Mouse (Mus musculus): ENCODE measurements around the gene Aven. TPM values are rescaled to one million over a fixed set of nuclear protein-coding genes. Genes with fewer than 3 reads are reported as not detected.
A peak's percentile ranks its signal among the peaks of the same experiment; 100 is the strongest.

Aven gene
- polyA plus RNA-seq, 1 experiment from 2014 or later, result 5.8 TPM

GRCm38 (mm10) chr2:112532812-112533496, 40.2 kb downstream of the Aven start:
- Histone ChIP-seq H3K9me3 (no peaks in the 10 kb centered on the region), H3K9ac (no peak overlapping the region), H3K36me3 (replicated peaks) (no peaks in the 10 kb centered on the region), H3K27me3 (no peaks in the 10 kb centered on the region), H3K27ac (no peak overlapping the region), H3K4me2 (no peak overlapping the region), H3K4me3 (replicated peaks) (no peak overlapping the region), H3K4me1 (peaks cover 9% of the 10 kb centered on the region; the same call in 1 of the 2 replicates)
- no peak for ATAC-seq (ENCODE audit: low FRiP score)
- WGBS, result 81% methylated on average over 10 of the region's 10 CpGs

GRCm38 (mm10) chr2:112534677-112535222, 42.0 kb downstream of the Aven start:
- no peaks in the 10 kb centered on the region for H3K36me3 ChIP-seq (replicated peaks)
- no peak overlapping the region for H3K4me3 ChIP-seq (replicated peaks)
- no peak overlapping the region for H3K27ac ChIP-seq
- no peaks in the 10 kb centered on the region for H3K9me3 ChIP-seq
- peak; percentile 37; the same call in 1 of the 2 replicates for ATAC-seq (ENCODE audit: low FRiP score)
- no peaks in the 10 kb centered on the region for H3K27me3 ChIP-seq
- no peak overlapping the region for H3K9ac ChIP-seq
- whole genome bisulfite sequencing, result 50% methylated on average over 14 of the region's 14 CpGs
- H3K4me1 ChIP-seq, result peaks cover 9% of the 10 kb centered on the region; the same call in 1 of the 2 replicates
- H3K4me2 ChIP-seq, result 0 out of 2 replicates have a peak overlapping the region, but pooled peaks have one; percentile 13

- no peak overlapping the region for H3K27ac ChIP-seq
- H3K4me1 ChIP-seq, result peaks cover 14% of the 10 kb centered on the region; the same call in 1 of the 2 replicates
- ATAC-seq (ENCODE audit: low FRiP score), result no peak
- no peak overlapping the region for H3K4me2 ChIP-seq
- H3K4me3 ChIP-seq (replicated peaks), result no peak overlapping the region
- H3K36me3 ChIP-seq (replicated peaks), result no peaks in the 10 kb centered on the region
- H3K9me3 ChIP-seq, result no peaks in the 10 kb centered on the region
- no peaks in the 10 kb centered on the region for H3K27me3 ChIP-seq
- 86% methylated on average over 1 of the region's 1 CpGs for WGBS
- no peak overlapping the region for H3K9ac ChIP-seq
Measured at GRCm38 (mm10) chr2:112538783-112539182, 46.0 kb downstream of the Aven start.

- no peak for ATAC-seq (ENCODE audit: low FRiP score)
- H3K36me3 ChIP-seq (replicated peaks), result no peaks in the 10 kb centered on the region
- no peak overlapping the region for H3K9ac ChIP-seq
- H3K9me3 ChIP-seq, result no peaks in the 10 kb centered on the region
- H3K27ac ChIP-seq, result no peak overlapping the region
- 77% methylated on average over 5 of the region's 5 CpGs for WGBS
- no peak overlapping the region for H3K4me2 ChIP-seq
- no peak overlapping the region for H3K4me3 ChIP-seq (replicated peaks)
- peaks cover 5% of the 10 kb centered on the region; the same call in 1 of the 2 replicates for H3K4me1 ChIP-seq
- no peaks in the 10 kb centered on the region for H3K27me3 ChIP-seq
Measured at GRCm38 (mm10) chr2:112541695-112542285, 49.0 kb downstream of the Aven start.

- no peak for ATAC-seq (ENCODE audit: low FRiP score)
- WGBS, result 88% methylated on average over 10 of the region's 10 CpGs
- Histone ChIP-seq H3K9ac (no peak overlapping the region), H3K9me3 (no peaks in the 10 kb centered on the region), H3K36me3 (replicated peaks) (no peaks in the 10 kb centered on the region), H3K4me3 (replicated peaks) (no peak overlapping the region), H3K4me2 (no peak overlapping the region), H3K27me3 (no peaks in the 10 kb centered on the region), H3K4me1 (no peaks in the 10 kb centered on the region; the same call in 1 of the 2 replicates), H3K27ac (no peak overlapping the region)
Measured at GRCm38 (mm10) chr2:112556527-112556926, 63.8 kb downstream of the Aven start.

GRCm38 (mm10) chr2:112557453-112557852, 64.7 kb downstream of the Aven start:
- no peaks in the 10 kb centered on the region for H3K9me3 ChIP-seq
- no peak overlapping the region for H3K4me3 ChIP-seq (replicated peaks)
- no peak overlapping the region for H3K9ac ChIP-seq
- no peak overlapping the region for H3K4me2 ChIP-seq
- H3K27ac ChIP-seq, result no peak overlapping the region
- H3K36me3 ChIP-seq (replicated peaks), result no peaks in the 10 kb centered on the region
- no peak for ATAC-seq (ENCODE audit: low FRiP score)
- no peaks in the 10 kb centered on the region for H3K27me3 ChIP-seq
- no peaks in the 10 kb centered on the region; the same call in 1 of the 2 replicates for H3K4me1 ChIP-seq

GRCm38 (mm10) chr2:112561549-112561948, 68.8 kb downstream of the Aven start:
- H3K27ac ChIP-seq, result no peak overlapping the region
- WGBS, result 90% methylated on average over 7 of the region's 7 CpGs
- H3K9ac ChIP-seq, result no peak overlapping the region
- H3K36me3 ChIP-seq (replicated peaks), result no peaks in the 10 kb centered on the region
- no peak overlapping the region for H3K4me3 ChIP-seq (replicated peaks)
- no peaks in the 10 kb centered on the region for H3K27me3 ChIP-seq
- no peaks in the 10 kb centered on the region for H3K9me3 ChIP-seq
- no peak for ATAC-seq (ENCODE audit: low FRiP score)
- H3K4me2 ChIP-seq, result no peak overlapping the region
- peaks cover under 1% of the 10 kb centered on the region; the same call in 1 of the 2 replicates for H3K4me1 ChIP-seq

- ATAC-seq (ENCODE audit: low FRiP score), result no peak
- H3K36me3 ChIP-seq (replicated peaks), result no peaks in the 10 kb centered on the region
- no peak overlapping the region for H3K4me3 ChIP-seq (replicated peaks)
- peaks cover 3% of the 10 kb centered on the region; the same call in 1 of the 2 replicates for H3K4me1 ChIP-seq
- no peak overlapping the region for H3K4me2 ChIP-seq
- H3K9me3 ChIP-seq, result no peaks in the 10 kb centered on the region
- no peak overlapping the region for H3K9ac ChIP-seq
- H3K27me3 ChIP-seq, result no peaks in the 10 kb centered on the region
- WGBS, result 96% methylated on average over 1 of the region's 1 CpGs
- H3K27ac ChIP-seq, result no peak overlapping the region
Measured at GRCm38 (mm10) chr2:112565060-112565459, 72.3 kb downstream of the Aven start.

- Histone ChIP-seq H3K27me3 (no peaks in the 10 kb centered on the region), H3K4me1 (peaks cover 3% of the 10 kb centered on the region; the same call in 1 of the 2 replicates), H3K9ac (no peak overlapping the region), H3K36me3 (replicated peaks) (no peaks in the 10 kb centered on the region), H3K4me3 (replicated peaks) (no peak overlapping the region), H3K27ac (no peak overlapping the region), H3K4me2 (no peak overlapping the region), H3K9me3 (no peaks in the 10 kb centered on the region)
- no peak for ATAC-seq (ENCODE audit: low FRiP score)
- 76% methylated on average over 4 of the region's 4 CpGs for WGBS
Measured at GRCm38 (mm10) chr2:112566290-112567085, 73.7 kb downstream of the Aven start.

GRCm38 (mm10) chr2:112567786-112568185, 75.0 kb downstream of the Aven start:
- no peak for ATAC-seq (ENCODE audit: low FRiP score)
- H3K9ac ChIP-seq, result no peak overlapping the region
- H3K27me3 ChIP-seq, result no peaks in the 10 kb centered on the region
- peaks cover 3% of the 10 kb centered on the region; the same call in 1 of the 2 replicates for H3K4me1 ChIP-seq
- no peaks in the 10 kb centered on the region for H3K9me3 ChIP-seq
- H3K36me3 ChIP-seq (replicated peaks), result no peaks in the 10 kb centered on the region
- H3K4me2 ChIP-seq, result no peak overlapping the region
- H3K4me3 ChIP-seq (replicated peaks), result no peak overlapping the region
- H3K27ac ChIP-seq, result no peak overlapping the region
- 96% methylated on average over 4 of the region's 4 CpGs for WGBS

GRCm38 (mm10) chr2:112590985-112591384, 98.2 kb downstream of the Aven start:
- H3K4me2 ChIP-seq, result no peak overlapping the region
- no peak for ATAC-seq (ENCODE audit: low FRiP score)
- H3K36me3 ChIP-seq (replicated peaks), result no peaks in the 10 kb centered on the region
- 0 out of 2 replicates have a peak, but pooled peaks cover 4% of the 10 kb centered on the region for H3K4me1 ChIP-seq
- no peak overlapping the region for H3K27ac ChIP-seq
- no peak overlapping the region for H3K9ac ChIP-seq
- H3K4me3 ChIP-seq (replicated peaks), result no peak overlapping the region
- 89% methylated on average over 7 of the region's 7 CpGs for WGBS
- H3K27me3 ChIP-seq, result no peaks in the 10 kb centered on the region
- H3K9me3 ChIP-seq, result no peaks in the 10 kb centered on the region

GRCm38 (mm10) chr2:112591451-112591871, 98.7 kb downstream of the Aven start:
- Histone ChIP-seq H3K4me3 (replicated peaks) (no peak overlapping the region), H3K9ac (no peak overlapping the region), H3K9me3 (no peaks in the 10 kb centered on the region), H3K27me3 (no peaks in the 10 kb centered on the region), H3K4me2 (no peak overlapping the region), H3K4me1 (0 out of 2 replicates have a peak, but pooled peaks cover 4% of the 10 kb centered on the region), H3K36me3 (replicated peaks) (no peaks in the 10 kb centered on the region), H3K27ac (no peak overlapping the region)
- 45% methylated on average over 6 of the region's 6 CpGs for WGBS
- ATAC-seq (ENCODE audit: low FRiP score), result no peak
